Mouse (Mus musculus) large intestine, adult 2 months (tissue): ENCODE results near the gene Rtl8a. TPM values are rescaled to one million over a fixed set of nuclear protein-coding genes. Genes with fewer than 3 reads are reported as not detected.
"Not testable (repeated sequence)": the region's sequence is repeated elsewhere in the genome, so short reads cannot be mapped to it uniquely, and the experiment has no call there.

Experiments
- DNase-seq: peaks from one replicate; pipeline ENCODE4 v3.0.0-alpha.2; 2012; ENCODE audit warnings: low read depth, low spot score
- WGBS: fragments of 180-500 bp; shearing (Covaris S2); methylation state at CpG from one replicate; pipeline ENCODE4 v1.1.7; 2018; 5-methylcytosine and 5-hydroxymethylcytosine counted together
- polyA plus RNA-seq: library from polyadenylated mRNA; depleted of rRNA; stranded (reverse); fragments of >200 nt; gene quantifications from 2 replicates; pipeline ENCODE4 v1.2.3, GENCODE M21; 2012; rRNA removed

Rtl8a gene
- polyA plus RNA-seq, 1 experiment, result 43.3 TPM

DNA sequence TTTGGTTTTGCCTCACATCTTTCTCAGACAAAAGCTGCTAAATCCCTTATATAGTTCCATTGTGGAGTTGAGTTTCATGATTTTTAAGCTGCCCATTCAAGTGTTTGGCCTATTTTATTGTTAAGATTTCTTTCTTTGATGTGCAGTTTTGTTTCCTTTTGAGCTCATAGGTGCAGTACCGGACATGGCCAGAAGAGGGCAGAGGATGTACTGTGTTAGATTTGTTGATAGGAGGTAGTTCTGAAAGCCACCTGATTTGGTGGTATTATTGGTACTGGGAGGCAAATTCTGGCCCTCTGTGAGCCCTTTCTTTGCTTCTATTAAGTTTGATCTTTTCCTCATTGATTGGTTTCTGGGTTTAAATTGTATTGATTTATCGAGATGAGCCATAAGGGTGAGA lies 43.5 kb downstream of the Rtl8a start:
- DNase-seq, result not testable (repeated sequence)
- 0% methylated on average over 1 of the region's 2 CpGs for WGBS

Other genes with a start within 250 kb of the Rtl8a start
- not detected in 2 replicates for gene Etd, start 208.8 kb downstream of the Rtl8a start, polyA plus RNA-seq
- 7.5 and 13.1 TPM in 2 replicates for gene Rtl8c, start 35.6 kb downstream of the Rtl8a start, polyA plus RNA-seq
- not detected in 2 replicates for gene Gm14597, start 34.7 kb downstream of the Rtl8a start, polyA plus RNA-seq
- 35.6 and 43.6 TPM in 2 replicates for gene Rtl8b, start 26.7 kb upstream of the Rtl8a start, polyA plus RNA-seq
- gene 4930502E18Rik, start 81.1 kb upstream of the Rtl8a start, polyA plus RNA-seq, result not detected in 2 replicates
- gene 1700013H16Rik, start 114.1 kb upstream of the Rtl8a start, polyA plus RNA-seq, result not detected in 2 replicates
- gene Zfp36l3, start 132.7 kb upstream of the Rtl8a start, polyA plus RNA-seq, result 0.11 TPM in 1 of 2 replicates, not detected in the other
- 0.25 TPM in 1 of 2 replicates, not detected in the other for gene Xlr, start 154.0 kb upstream of the Rtl8a start, polyA plus RNA-seq